Mouse (Mus musculus) T-helper 17 cell (primary cell): ENCODE results near the gene Ano5.

ENCODE experiments used
- in situ Hi-C, 2 experiments: fragments of 300-600 bp; cut with MboI, MseI; formaldehyde crosslinking; loops; 1 replicate in 1 of 2; 2 replicates in 1 of 2; pipeline ENCODE4 v1.15.1; 2025; ENCODE audit warnings: high pct_unique_total_duplicates in 2 of 2

The Ano5 gene

GRCm38 (mm10) chr7:51510671-51511651 lies at the start of gene Ano5:
Ano5 (plus strand) TSS chr7:51511029.
- in situ Hi-C loops, result no loop called here

- in situ Hi-C loops, result no loop called here
These were observed 11.4 kb upstream of the Ano5 start for GRCm38 (mm10) chr7:51499396-51499795.

- in situ Hi-C loops, result loop anchor here in 1 of 2 experiments (10.0 kb wide), 1 partner anchor 951 kb away; no protein-coding TSS in a partner anchor
These were observed 6.9 kb upstream of the Ano5 start for GRCm38 (mm10) chr7:51503940-51504339.

- in situ Hi-C loops, result no loop called here
These were observed 682 bp upstream of the Ano5 start for GRCm38 (mm10) chr7:51510147-51510546.

GRCm38 (mm10) chr7:51539344-51539743 lies 28.5 kb downstream of the Ano5 start:
- in situ Hi-C loops, result no loop called here

GRCm38 (mm10) chr7:51540736-51541135 lies 29.9 kb downstream of the Ano5 start:
- in situ Hi-C loops, result no loop called here

GRCm38 (mm10) chr7:51600021-51600420 lies 89.2 kb downstream of the Ano5 start:
- in situ Hi-C loops, result no loop called here

- in situ Hi-C loops, result no loop called here
These were observed 92.9 kb downstream of the Ano5 start for GRCm38 (mm10) chr7:51603741-51604140.

- in situ Hi-C loops, result no loop called here
These were observed 103.6 kb downstream of the Ano5 start for GRCm38 (mm10) chr7:51614404-51614803.

- in situ Hi-C loops, result loop anchor here in 1 of 2 experiments (5.0 kb wide), 2 partner anchors 239 to 359 kb away; no protein-coding TSS in a partner anchor
These were observed 107.1 kb downstream of the Ano5 start for GRCm38 (mm10) chr7:51617941-51618340.

DNA sequence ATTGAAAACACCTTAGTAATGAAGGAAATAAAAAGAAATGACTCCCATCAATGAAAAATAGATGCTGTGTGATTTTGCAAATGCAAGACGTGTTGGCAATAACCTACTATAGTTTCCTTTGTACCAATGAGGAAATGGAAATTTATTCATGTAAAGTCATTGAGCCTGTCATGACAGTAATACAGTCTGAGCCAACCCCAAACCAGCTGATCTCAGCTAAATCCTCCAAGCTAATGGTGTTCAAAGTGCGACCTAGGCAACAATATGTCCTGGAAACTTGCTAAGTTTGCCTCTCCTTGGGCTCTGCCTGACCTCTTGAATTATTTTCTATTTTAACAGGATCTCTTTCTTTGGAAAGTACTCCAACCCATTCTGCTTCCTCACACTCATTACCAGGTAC lies 107.6 kb downstream of the Ano5 start:
- in situ Hi-C loops, result loop anchor here in 1 of 2 experiments (5.0 kb wide), 2 partner anchors 239 to 359 kb away; no protein-coding TSS in a partner anchor

GRCm38 (mm10) chr7:51619977-51620376 lies 109.1 kb downstream of the Ano5 start:
- in situ Hi-C loops, result loop anchor here in 1 of 2 experiments (5.0 kb wide), 2 partner anchors 237 to 357 kb away; no protein-coding TSS in a partner anchor

- in situ Hi-C loops, result no loop called here
These were observed 110.9 kb downstream of the Ano5 start, which contains the start of gene Slc17a6 for GRCm38 (mm10) chr7:51621694-51622145. Slc17a6 (plus strand) TSS chr7:51622006.

DNA sequence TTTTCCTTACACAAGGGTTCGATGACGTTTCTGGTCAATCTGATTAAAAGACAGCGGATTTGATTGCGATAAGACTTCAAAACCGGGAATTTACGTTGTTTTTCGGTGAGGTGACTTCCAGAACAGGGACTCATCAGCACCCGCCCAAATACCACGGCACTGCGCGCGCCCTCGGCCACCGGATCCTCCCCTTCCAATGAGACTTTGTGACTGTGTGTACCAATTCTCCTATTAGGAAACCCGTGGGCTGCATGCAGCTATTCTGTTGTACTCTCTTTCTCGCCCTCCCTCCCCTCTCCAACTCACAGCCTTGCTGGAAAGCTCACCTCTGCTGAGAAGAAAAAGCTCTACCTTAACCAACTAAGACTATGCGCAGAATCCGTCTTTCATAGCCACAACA lies 111.4 kb downstream of the Ano5 start:
- in situ Hi-C loops, result no loop called here

- in situ Hi-C loops, result no loop called here
These were observed 111.8 kb downstream of the Ano5 start for GRCm38 (mm10) chr7:51622666-51623065.

DNA sequence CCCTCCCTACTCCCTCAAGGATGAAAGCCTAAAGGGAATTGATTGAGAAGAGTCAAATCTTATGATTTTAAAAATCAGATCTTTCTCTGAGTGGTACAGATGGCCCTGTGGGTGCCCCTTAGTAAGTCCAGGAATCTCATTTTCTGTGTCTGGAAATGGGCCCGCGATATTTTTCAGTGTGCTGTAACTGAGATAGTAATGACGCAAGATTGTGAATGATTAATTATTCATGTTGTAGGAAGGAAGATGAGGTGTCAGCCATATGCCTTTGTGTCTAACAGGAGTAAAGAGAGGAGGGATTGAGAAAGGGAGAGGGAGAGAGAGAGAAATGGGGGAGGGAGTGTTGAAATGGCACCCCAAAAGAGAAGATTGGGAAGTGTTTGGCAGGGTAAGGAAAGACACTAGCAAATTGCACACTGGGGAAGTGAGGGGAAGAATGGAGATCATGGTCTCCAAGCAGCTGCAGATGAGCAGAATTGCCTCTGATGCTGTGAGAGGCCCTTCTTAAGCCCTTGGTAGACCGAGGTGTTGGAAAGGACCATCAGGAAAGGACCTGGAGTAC lies 113.6 kb downstream of the Ano5 start:
- in situ Hi-C loops, result no loop called here

GRCm38 (mm10) chr7:51625161-51625560 lies 114.3 kb downstream of the Ano5 start:
- in situ Hi-C loops, result loop anchor here in 1 of 2 experiments (5.0 kb wide), 1 partner anchor 352 kb away; no protein-coding TSS in a partner anchor

GRCm38 (mm10) chr7:51625591-51626255 lies 114.9 kb downstream of the Ano5 start:
- in situ Hi-C loops, result loop anchor here in 1 of 2 experiments (5.0 kb wide), 1 partner anchor 352 kb away; no protein-coding TSS in a partner anchor

DNA sequence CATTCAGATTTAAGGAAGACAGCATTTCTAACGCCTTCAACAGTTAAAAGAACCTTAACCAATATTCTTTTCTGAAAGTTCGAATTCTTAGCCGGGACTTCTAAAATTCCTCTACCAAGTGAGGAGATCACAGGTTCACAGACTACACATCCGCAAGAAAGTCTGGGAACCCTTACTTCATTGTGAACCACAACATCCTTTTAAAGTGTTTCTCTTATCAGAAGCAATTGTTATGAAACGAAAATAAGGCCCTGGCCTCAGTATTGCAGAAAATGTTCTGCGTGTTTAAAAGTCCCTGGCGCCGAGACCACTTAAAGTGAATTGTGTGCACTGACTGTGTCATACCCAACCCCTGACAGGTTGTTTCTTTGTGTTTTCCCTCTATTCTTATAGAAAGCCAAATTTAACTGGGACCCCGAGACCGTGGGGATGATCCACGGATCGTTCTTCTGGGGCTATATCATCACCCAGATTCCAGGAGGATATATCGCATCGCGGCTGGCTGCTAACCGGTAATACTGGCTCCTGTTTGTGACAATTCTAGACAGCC lies 115.7 kb downstream of the Ano5 start:
- in situ Hi-C loops, result loop anchor here in 1 of 2 experiments (5.0 kb wide), 1 partner anchor 351 kb away; no protein-coding TSS in a partner anchor

DNA sequence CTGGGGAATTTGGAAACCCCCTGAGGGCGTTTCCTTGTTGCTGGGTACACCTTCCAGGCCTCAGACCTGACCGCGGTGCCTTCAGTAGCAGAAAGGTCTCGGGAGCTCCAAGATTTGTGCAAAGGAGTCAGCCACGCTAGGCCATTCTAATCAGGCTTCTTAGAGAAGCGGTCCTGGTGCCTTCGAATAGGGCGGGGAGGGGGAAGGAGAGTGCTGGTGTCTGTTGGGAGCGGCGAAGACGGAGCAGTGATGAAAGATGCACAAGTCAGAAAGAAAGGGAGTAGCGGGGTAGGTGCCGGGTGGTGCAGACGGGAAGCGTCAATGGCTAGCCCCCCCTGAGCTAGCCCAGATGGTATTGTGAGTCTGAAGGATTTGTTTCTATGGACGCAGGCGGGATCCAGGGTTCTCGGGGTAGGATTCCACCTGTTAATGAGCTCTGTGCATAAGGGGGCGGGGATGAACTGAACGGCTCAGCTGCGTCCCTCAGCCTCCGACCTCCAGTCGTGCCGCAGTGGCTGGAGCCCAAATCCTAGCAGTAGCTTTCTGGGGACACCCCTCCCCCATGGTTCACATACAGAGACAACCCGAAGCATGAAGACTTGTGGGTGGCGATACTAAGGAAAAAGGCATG lies 116.3 kb downstream of the Ano5 start:
- in situ Hi-C loops, result loop anchor here in 1 of 2 experiments (5.0 kb wide), 1 partner anchor 350 kb away; no protein-coding TSS in a partner anchor
